Mouse (Mus musculus): ENCODE data around the gene Rpl9-ps1.

DNA sequence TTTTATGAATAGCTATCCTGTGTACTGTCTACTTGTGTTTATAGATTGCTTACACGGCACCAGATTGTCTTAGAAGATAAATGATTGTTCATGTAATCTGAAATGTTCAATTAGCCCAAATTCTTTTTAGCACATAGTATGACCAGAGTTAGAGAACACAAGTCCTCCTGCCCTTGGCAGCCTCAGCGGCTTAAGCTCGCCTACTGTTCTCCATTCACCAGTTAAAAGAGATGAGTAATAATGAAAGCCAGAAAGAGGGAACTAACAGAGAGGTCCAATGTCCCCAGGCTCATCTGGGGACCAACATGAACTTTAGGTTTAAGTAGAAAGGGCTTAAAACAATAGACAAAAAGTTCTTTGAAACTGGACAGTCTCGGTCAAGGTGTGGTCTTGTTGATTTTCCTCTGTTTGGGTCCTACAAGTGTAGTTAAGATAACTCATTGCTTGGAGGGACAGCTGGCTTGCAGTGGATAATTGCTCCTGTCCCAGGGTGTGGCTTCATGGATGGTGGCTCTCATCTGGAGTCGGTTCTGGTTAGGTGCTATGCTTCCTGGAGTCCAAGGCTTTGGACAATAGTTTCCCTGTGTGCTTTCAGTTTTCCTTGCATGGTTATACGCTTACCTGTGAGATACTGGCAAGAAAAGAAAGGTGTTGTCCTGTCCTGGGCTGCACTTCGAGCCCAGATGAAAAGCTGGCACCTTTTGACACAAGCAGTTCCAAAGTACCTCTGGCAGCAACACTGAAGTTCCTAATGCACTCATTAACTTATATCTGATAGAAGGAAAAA, 49.6 kb downstream of the Rpl9-ps1 start:
- TF ChIP-seq CHD1 (IDR thresholded peaks at IDR 0.05; ENCODE audit: low read depth, low read length), result no peak
- no peak for TF ChIP-seq E2F4 (IDR thresholded peaks at IDR 0.05; ENCODE audit: borderline replicate concordance, low read depth, low read length)
- TF ChIP-seq RAD21 (IDR thresholded peaks at IDR 0.05; ENCODE audit: low read depth, low read length), result no peak
- TF ChIP-seq POLR2A (IDR thresholded peaks at IDR 0.05; ENCODE audit: control insufficient read depth in 1 of 2, insufficient read depth in 1 of 2, low read depth in 1 of 2, low read length in 2 of 2, poor library complexity in 1 of 2), result no peak
- TF ChIP-seq CTCF (IDR thresholded peaks at IDR 0.05 in 2 of 3, conservative IDR thresholded peaks at IDR 0.05 in 1 of 3; ENCODE audit: control insufficient read depth in 1 of 3, insufficient read depth in 1 of 3, low read depth in 2 of 3, low read length in 3 of 3, poor library complexity in 1 of 3, severe bottlenecking in 1 of 3), result no peak
- TF ChIP-seq ETS1 (IDR thresholded peaks at IDR 0.05; ENCODE audit: low read depth, low read length), result no peak
- TF ChIP-seq MAFK (IDR thresholded peaks at IDR 0.05; ENCODE audit: borderline replicate concordance, low read depth, low read length), result no peak

All from MEL (cell line).